Mouse (Mus musculus) embryonic facial prominence, embryonic 13.5 days (tissue): Measurements from ENCODE around the gene Siah2. TPM values are rescaled to one million over a fixed set of nuclear protein-coding genes. Genes with fewer than 3 reads are reported as not detected.

Experiments used
- ATAC-seq: fragments of 200-750 bp; cut with Nextera tagmentation; 2 replicates; pipeline ENCODE4 v1.8.0; 2017; ENCODE audit warnings: low read depth; ENCODE audit not compliant: insufficient number of reproducible peaks, insufficient read depth, low FRiP score, low TSS enrichment
- H3K27ac ChIP-seq: fragments of 300-500 bp; sonication (generic); 2 replicates; pipeline ENCODE4 v1.5.1; 2015; ENCODE audit warnings: moderate library complexity, mild to moderate bottlenecking, inconsistent platforms
- H3K27me3 ChIP-seq: fragments of 300-500 bp; sonication (generic); 2 replicates; pipeline ENCODE4 v1.6.1; 2015; ENCODE audit warnings: mild to moderate bottlenecking, inconsistent platforms
- H3K36me3 ChIP-seq: fragments of 300-500 bp; sonication (generic); 2 replicates; pipeline ENCODE4 v1.6.1; 2015; ENCODE audit warnings: mild to moderate bottlenecking, inconsistent platforms
- H3K4me1 ChIP-seq: fragments of 300-500 bp; sonication (generic); 2 replicates; pipeline ENCODE4 v1.6.1; 2015; ENCODE audit warnings: inconsistent platforms
- H3K4me2 ChIP-seq: fragments of 300-500 bp; sonication (generic); 2 replicates; pipeline ENCODE4 v1.6.1; 2015; ENCODE audit warnings: moderate library complexity, mild to moderate bottlenecking, inconsistent platforms
- H3K4me3 ChIP-seq: fragments of 300-500 bp; sonication (generic); 2 replicates; pipeline ENCODE4 v1.5.1; 2015; ENCODE audit warnings: mild to moderate bottlenecking, inconsistent platforms
- H3K9ac ChIP-seq: fragments of 300-500 bp; sonication (generic); 2 replicates; pipeline ENCODE4 v1.6.1; 2015; ENCODE audit warnings: mild to moderate bottlenecking, inconsistent platforms
- H3K9me3 ChIP-seq: fragments of 300-500 bp; sonication (generic); 2 replicates; pipeline ENCODE4 v1.6.1; 2016; ENCODE audit warnings: inconsistent platforms
- WGBS: fragments of 180-500 bp; shearing (Covaris S2); methylation state at CpG from one replicate; pipeline ENCODE4 v1.1.7; 2015; ENCODE audit warnings: mixed read lengths; 5-methylcytosine and 5-hydroxymethylcytosine counted together
- polyA plus RNA-seq: library from polyadenylated mRNA; unstranded; fragments of >200 nt; fragmentation: Nextera tagmentation; extraction: Ambion mirVana; gene quantifications from 2 replicates; pipeline ENCODE4 v1.2.1, GENCODE M21; 2015

Gene Siah2
- polyA plus RNA-seq, 1 experiment from 2014 or later = 5.3 TPM

- 46% methylated on average over 9 of the region's 9 CpGs for WGBS
- Histone ChIP-seq H3K4me1 (peaks cover 3% of the 10 kb centered on the region; the same call in 1 of the 2 replicates), H3K27me3 (no peaks in the 10 kb centered on the region), H3K4me3 (no peak overlapping the region), H3K27ac (no peak overlapping the region), H3K9ac (no peak overlapping the region), H3K36me3 (no peaks in the 10 kb centered on the region), H3K9me3 (no peaks in the 10 kb centered on the region), H3K4me2 (no peak overlapping the region)
- ATAC-seq = no peak
Measured at GRCm38 (mm10) chr3:58719461-58720230, 27.4 kb upstream of the Siah2 start.

- no peak overlapping the region for H3K4me2 ChIP-seq
- no peaks in the 10 kb centered on the region for H3K27me3 ChIP-seq
- H3K4me1 ChIP-seq = peaks cover 3% of the 10 kb centered on the region; the same call in 1 of the 2 replicates
- H3K36me3 ChIP-seq = no peaks in the 10 kb centered on the region
- peaks cover 4% of the 10 kb centered on the region; the same call in 1 of the 2 replicates for H3K9me3 ChIP-seq
- H3K9ac ChIP-seq = no peak overlapping the region
- H3K27ac ChIP-seq = no peak overlapping the region
- 85% methylated on average over 2 of the region's 2 CpGs for WGBS
- ATAC-seq = no peak
- H3K4me3 ChIP-seq = no peak overlapping the region
Measured at GRCm38 (mm10) chr3:58716705-58717104, 24.5 kb upstream of the Siah2 start.

- H3K4me3 ChIP-seq = no peak overlapping the region
- no peaks in the 10 kb centered on the region for H3K36me3 ChIP-seq
- no peak for ATAC-seq
- H3K4me1 ChIP-seq = peaks cover under 1% of the 10 kb centered on the region; the same call in 1 of the 2 replicates
- 77% methylated on average over 2 of the region's 2 CpGs for WGBS
- no peak overlapping the region for H3K27ac ChIP-seq
- H3K9ac ChIP-seq = no peak overlapping the region
- peaks cover 4% of the 10 kb centered on the region; the same call in 1 of the 2 replicates for H3K9me3 ChIP-seq
- no peaks in the 10 kb centered on the region for H3K27me3 ChIP-seq
- no peak overlapping the region for H3K4me2 ChIP-seq
Measured at GRCm38 (mm10) chr3:58714767-58715166, 22.6 kb upstream of the Siah2 start.

- 69% methylated on average over 2 of the region's 2 CpGs for WGBS
- peaks cover 4% of the 10 kb centered on the region; the same call in 1 of the 2 replicates for H3K9me3 ChIP-seq
- no peak overlapping the region for H3K27ac ChIP-seq
- no peaks in the 10 kb centered on the region for H3K36me3 ChIP-seq
- H3K27me3 ChIP-seq = no peaks in the 10 kb centered on the region
- no peak overlapping the region for H3K9ac ChIP-seq
- H3K4me3 ChIP-seq = no peak overlapping the region
- no peaks in the 10 kb centered on the region for H3K4me1 ChIP-seq
- ATAC-seq = no peak
- H3K4me2 ChIP-seq = no peak overlapping the region
Measured at GRCm38 (mm10) chr3:58714034-58714433, 21.8 kb upstream of the Siah2 start.

- Histone ChIP-seq H3K27ac (no peak overlapping the region), H3K27me3 (no peaks in the 10 kb centered on the region), H3K4me2 (no peak overlapping the region), H3K4me1 (no peaks in the 10 kb centered on the region), H3K9ac (no peak overlapping the region), H3K36me3 (no peaks in the 10 kb centered on the region), H3K4me3 (no peak overlapping the region), H3K9me3 (peaks cover 4% of the 10 kb centered on the region; the same call in 1 of the 2 replicates)
- ATAC-seq = no peak
- WGBS = 83% methylated on average over 4 of the region's 4 CpGs
Measured at GRCm38 (mm10) chr3:58713191-58713590, 21.0 kb upstream of the Siah2 start.

GRCm38 (mm10) chr3:58704547-58704946 lies 12.3 kb upstream of the Siah2 start:
- Histone ChIP-seq H3K4me1 (no peaks in the 10 kb centered on the region), H3K9me3 (no peaks in the 10 kb centered on the region), H3K36me3 (no peaks in the 10 kb centered on the region), H3K9ac (no peak overlapping the region), H3K4me3 (no peak overlapping the region), H3K4me2 (no peak overlapping the region), H3K27me3 (no peaks in the 10 kb centered on the region), H3K27ac (no peak overlapping the region)
- WGBS = 78% methylated on average over 4 of the region's 4 CpGs
- no peak for ATAC-seq

GRCm38 (mm10) chr3:58703748-58704147 lies 11.5 kb upstream of the Siah2 start:
- no peak overlapping the region for H3K9ac ChIP-seq
- no peaks in the 10 kb centered on the region for H3K36me3 ChIP-seq
- H3K27me3 ChIP-seq = no peaks in the 10 kb centered on the region
- H3K27ac ChIP-seq = no peak overlapping the region
- no peak overlapping the region for H3K4me3 ChIP-seq
- no peaks in the 10 kb centered on the region for H3K9me3 ChIP-seq
- no peaks in the 10 kb centered on the region for H3K4me1 ChIP-seq
- H3K4me2 ChIP-seq = no peak overlapping the region
- 83% methylated on average over 9 of the region's 9 CpGs for WGBS
- no peak for ATAC-seq

- WGBS = 100% methylated on average over 1 of the region's 1 CpGs
Measured at GRCm38 (mm10) chr3:58702329-58702728, 10.1 kb upstream of the Siah2 start.

GRCm38 (mm10) chr3:58701441-58701840 lies 9.2 kb upstream of the Siah2 start:
- Histone ChIP-seq H3K36me3 (no peaks in the 10 kb centered on the region), H3K27ac (no peak overlapping the region), H3K9me3 (no peaks in the 10 kb centered on the region), H3K4me3 (no peak overlapping the region), H3K4me2 (no peak overlapping the region), H3K4me1 (no peaks in the 10 kb centered on the region), H3K27me3 (no peaks in the 10 kb centered on the region), H3K9ac (no peak overlapping the region)
- ATAC-seq = no peak
- WGBS = 89% methylated on average over 1 of the region's 1 CpGs

More at GRCm38 (mm10) chr3:58702329-58702728, 10.1 kb upstream of the Siah2 start:
- no peaks in the 10 kb centered on the region for H3K9me3 ChIP-seq
- no peak overlapping the region for H3K4me2 ChIP-seq
- H3K27ac ChIP-seq = no peak overlapping the region
- no peak overlapping the region for H3K9ac ChIP-seq
- H3K4me3 ChIP-seq = no peak overlapping the region
- H3K27me3 ChIP-seq = no peaks in the 10 kb centered on the region
- no peaks in the 10 kb centered on the region for H3K4me1 ChIP-seq
- H3K36me3 ChIP-seq = no peaks in the 10 kb centered on the region
- no peak for ATAC-seq

GRCm38 (mm10) chr3:58697926-58698325 lies 5.7 kb upstream of the Siah2 start:
- Histone ChIP-seq H3K27ac (no peak overlapping the region), H3K9me3 (no peaks in the 10 kb centered on the region), H3K4me2 (no peak overlapping the region), H3K36me3 (no peaks in the 10 kb centered on the region), H3K27me3 (peaks cover 8% of the 10 kb centered on the region), H3K9ac (no peak overlapping the region), H3K4me1 (0 out of 2 replicates have a peak, but pooled peaks cover under 1% of the 10 kb centered on the region), H3K4me3 (no peak overlapping the region)
- WGBS = 87% methylated on average over 4 of the region's 4 CpGs
- no peak for ATAC-seq

GRCm38 (mm10) chr3:58696806-58697205 lies 4.6 kb upstream of the Siah2 start:
- Histone ChIP-seq H3K4me1 (0 out of 2 replicates have a peak, but pooled peaks cover 4% of the 10 kb centered on the region), H3K27ac (no peak overlapping the region), H3K4me3 (no peak overlapping the region), H3K36me3 (no peaks in the 10 kb centered on the region), H3K9ac (no peak overlapping the region), H3K9me3 (no peaks in the 10 kb centered on the region), H3K27me3 (peaks cover 8% of the 10 kb centered on the region), H3K4me2 (no peak overlapping the region)
- WGBS = 51% methylated on average over 3 of the region's 3 CpGs
- ATAC-seq = no peak

- no peak overlapping the region for H3K9ac ChIP-seq
- H3K4me3 ChIP-seq = no peak overlapping the region
- H3K27me3 ChIP-seq = peaks cover 8% of the 10 kb centered on the region
- WGBS = 51% methylated on average over 7 of the region's 7 CpGs
- H3K4me2 ChIP-seq = no peak overlapping the region
- 0 out of 2 replicates have a peak, but pooled peaks cover 4% of the 10 kb centered on the region for H3K4me1 ChIP-seq
- H3K36me3 ChIP-seq = no peaks in the 10 kb centered on the region
- no peak overlapping the region for H3K27ac ChIP-seq
- ATAC-seq = no peak
- no peaks in the 10 kb centered on the region for H3K9me3 ChIP-seq
Measured at GRCm38 (mm10) chr3:58695507-58695906, 3.3 kb upstream of the Siah2 start.
